Mouse (Mus musculus) right cerebral cortex, postnatal 10 days (tissue): ENCODE measurements at regions not wholly inside any gene's neighbourhood (a gene's known extent, or its start where the extent isn't known, plus 50 kb on each side); places are given as distances from the start of the nearest gene placed in this dataset.

ENCODE experiments used
- DNase-seq, 2 experiments: peaks; one replicate each; pipeline ENCODE4 v3.0.0; 2021; ENCODE audit warnings: low spot score in 2 of 2

GRCm38 (mm10) chrX:11983276-11983675, 176.9 kb downstream of the Bcor start:
- no peak for DNase-seq
